Mouse (Mus musculus): ENCODE results near the gene Grcc10. TPM values are rescaled to one million over a fixed set of nuclear protein-coding genes. Genes with fewer than 3 reads are reported as not detected.

Gene Grcc10
- polyA plus RNA-seq, 1 experiment from 2014 or later, result 519 TPM

DNA sequence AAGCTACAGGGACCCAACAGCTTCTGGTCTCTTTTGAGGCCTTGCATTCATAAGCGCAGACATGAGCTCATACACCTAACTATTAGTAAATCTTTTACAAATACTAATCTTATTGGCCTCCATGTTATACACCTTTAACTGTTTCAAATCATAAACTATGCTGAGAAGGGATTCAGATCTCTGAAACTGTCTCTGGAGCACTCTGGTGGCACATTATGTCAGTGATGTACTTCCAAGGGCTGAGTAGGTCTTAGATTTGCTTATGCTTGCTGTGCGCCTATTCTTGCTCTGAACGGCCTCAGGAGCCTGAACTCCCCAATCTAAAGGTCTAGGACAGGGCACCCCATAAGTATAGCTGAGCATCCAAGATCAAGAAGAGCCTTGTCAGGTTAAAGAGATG lies 668 bp upstream of the Grcc10 start:
- H3K4me3 ChIP-seq (replicated peaks), result peak overlapping the region; percentile 58
- 74% methylated on average over 3 of the region's 3 CpGs for WGBS

DNA sequence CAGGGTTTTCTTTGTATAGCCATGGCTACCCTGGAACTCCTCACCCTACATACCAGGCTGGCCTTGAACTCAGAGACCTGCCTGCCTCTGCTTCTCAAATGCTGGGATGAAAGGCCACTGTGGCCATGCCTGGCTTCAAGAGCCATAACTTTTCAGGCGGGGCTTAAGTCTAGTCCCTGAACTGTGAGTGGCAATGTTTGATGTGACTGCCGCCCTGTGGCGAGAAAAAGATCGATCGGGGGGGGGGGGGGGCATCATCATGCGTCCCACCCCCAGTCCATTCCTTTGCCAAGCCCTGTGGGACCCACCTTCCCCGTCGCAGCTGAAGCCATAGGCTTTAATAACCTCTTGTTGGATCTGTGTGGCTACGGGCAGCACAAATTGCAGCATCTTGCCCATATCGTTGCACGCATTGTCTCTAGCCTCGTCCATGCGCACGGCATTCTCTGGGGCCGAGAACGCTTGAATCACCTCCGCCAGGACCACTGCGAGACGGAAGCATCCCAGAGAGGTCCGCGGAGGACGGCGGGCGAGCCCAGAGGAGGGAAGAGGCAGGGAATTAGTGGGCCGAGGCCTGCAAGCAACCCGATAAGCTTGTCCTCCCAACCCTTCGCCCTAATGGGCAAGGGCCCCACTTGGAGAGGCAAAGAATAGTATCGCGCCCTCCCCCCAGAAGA lies 825 bp downstream of the Grcc10 start:
- Histone ChIP-seq H3K9ac (peak overlapping the region; percentile 76), H3K4me2 (peak overlapping the region; percentile 75), H3K36me3 (peaks cover 29% of the 10 kb centered on the region), H3K4me3 (replicated peaks) (peak overlapping the region; percentile 58), H3K27ac (peak overlapping the region; percentile 99), H3K9me3 (replicated peaks) (no peaks in the 10 kb centered on the region), H3K27me3 (no peaks in the 10 kb centered on the region), H3K4me1 (peaks cover 47% of the 10 kb centered on the region)
- peak; percentile 6 for ATAC-seq (replicated peaks; ENCODE audit: low FRiP score)
- under 1% methylated on average over 29 of the region's 29 CpGs for WGBS

More for the DNA sequence above, 668 bp upstream of the Grcc10 start:
- peak overlapping the region; percentile 76 for H3K9ac ChIP-seq
- H3K36me3 ChIP-seq, result peaks cover 36% of the 10 kb centered on the region
- H3K4me1 ChIP-seq, result peaks cover 60% of the 10 kb centered on the region
- peak overlapping the region; percentile 99 for H3K27ac ChIP-seq
- H3K9me3 ChIP-seq (replicated peaks), result no peaks in the 10 kb centered on the region
- H3K4me2 ChIP-seq, result peak overlapping the region; percentile 75
- ATAC-seq (replicated peaks; ENCODE audit: low FRiP score), result no peak
- no peaks in the 10 kb centered on the region for H3K27me3 ChIP-seq

DNA sequence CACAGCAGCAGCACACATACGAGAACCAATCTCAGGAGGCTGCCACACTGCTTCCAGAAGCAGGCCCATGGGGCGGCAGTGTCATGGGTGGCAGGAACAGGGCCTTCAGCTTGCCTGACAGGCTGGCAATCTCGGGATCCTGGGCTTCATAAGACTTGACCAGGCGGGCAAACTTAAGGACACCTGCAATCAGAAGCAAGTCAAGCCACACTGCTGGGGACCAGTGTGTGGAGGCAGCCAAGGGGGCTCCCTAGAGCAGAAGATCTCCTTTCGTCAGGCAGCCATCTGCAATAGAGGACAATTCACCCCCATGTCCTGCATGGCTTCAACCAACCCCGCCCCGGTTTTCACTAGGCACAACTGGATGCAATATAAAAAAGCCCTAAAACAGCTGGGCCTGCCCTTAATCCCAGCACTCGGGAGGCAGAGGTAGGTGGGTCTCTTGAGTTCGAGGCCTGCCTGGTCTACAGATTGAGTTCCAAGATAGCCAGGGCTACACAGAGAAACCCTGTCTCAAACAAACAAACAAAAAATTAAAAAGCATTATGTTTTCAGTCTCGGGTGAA lies 1.9 kb downstream of the Grcc10 start:
- Histone ChIP-seq H3K4me1 (peaks cover 37% of the 10 kb centered on the region), H3K27ac (peak overlapping the region; percentile 99), H3K27me3 (no peaks in the 10 kb centered on the region), H3K36me3 (peaks cover 21% of the 10 kb centered on the region), H3K9me3 (replicated peaks) (no peaks in the 10 kb centered on the region), H3K9ac (0 out of 2 replicates have a peak overlapping the region, but pooled peaks have one; percentile 76), H3K4me2 (peak overlapping the region; percentile 75), H3K4me3 (replicated peaks) (peak overlapping the region; percentile 58; the same call in 1 of the 2 replicates)
- 82% methylated on average over 10 of the region's 10 CpGs for WGBS
- ATAC-seq (replicated peaks; ENCODE audit: low FRiP score), result no peak

DNA sequence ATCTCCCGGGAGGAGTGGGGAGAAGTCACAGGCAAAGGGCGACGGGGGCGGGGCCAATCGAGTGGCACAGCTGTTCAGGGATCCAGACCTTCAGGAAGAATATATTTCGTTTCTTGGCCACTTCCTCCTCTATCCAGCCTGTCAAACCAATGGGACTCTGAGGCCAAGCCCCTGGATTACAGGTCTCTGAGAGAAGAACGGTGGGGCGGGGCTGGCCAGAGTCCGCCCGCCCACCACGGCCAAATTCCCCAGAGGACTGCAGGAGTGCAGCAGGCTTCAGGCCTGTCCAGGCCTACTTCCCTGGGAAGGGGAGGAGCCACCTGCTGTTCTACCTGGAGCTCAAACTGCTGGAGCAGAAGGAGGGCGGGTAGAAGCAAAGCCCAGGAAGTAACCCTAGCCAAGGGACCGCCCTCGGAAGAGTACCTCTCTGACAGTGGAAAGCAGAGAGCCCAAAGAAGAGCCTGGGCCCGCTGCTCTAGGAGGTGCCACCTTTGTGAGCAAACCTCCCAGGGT lies 2.6 kb downstream of the Grcc10 start, which contains the start of gene Ptpn6:
Gene Ptpn6, minus strand, starts transcription at position 204 of the 513 bp plus-strand sequence.
- H3K4me3 ChIP-seq (replicated peaks), result peak within 1 kb of the TSS; percentile 58
- peak; percentile 61 for ATAC-seq (replicated peaks; ENCODE audit: low FRiP score)

DNA sequence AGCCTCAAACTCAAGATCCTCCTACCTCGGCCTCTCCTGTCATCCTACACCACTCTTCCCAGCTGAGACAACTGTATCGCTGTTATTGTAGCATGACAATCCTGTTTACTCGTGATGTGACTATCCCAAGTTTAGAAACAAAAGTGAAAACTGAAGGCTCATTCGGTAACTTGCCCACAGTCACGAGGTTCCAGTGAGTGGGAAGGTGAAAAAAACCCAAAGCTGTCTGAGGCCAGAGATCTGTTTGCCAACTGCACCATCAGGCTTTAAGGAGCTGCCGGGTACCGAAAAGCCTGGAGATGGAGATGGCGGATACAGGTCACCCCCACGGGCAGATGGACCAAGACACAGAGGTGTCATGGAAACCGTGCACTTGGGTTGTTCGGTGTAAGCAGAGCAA lies 4.1 kb downstream of the Grcc10 start:
- no peaks in the 10 kb centered on the region for H3K27me3 ChIP-seq
- ATAC-seq (replicated peaks; ENCODE audit: low FRiP score), result no peak
- no peaks in the 10 kb centered on the region for H3K9me3 ChIP-seq (replicated peaks)
- H3K9ac ChIP-seq, result no peak overlapping the region
- WGBS, result 87% methylated on average over 11 of the region's 11 CpGs
- H3K36me3 ChIP-seq, result no peaks in the 10 kb centered on the region
- no peak overlapping the region for H3K27ac ChIP-seq
- H3K4me1 ChIP-seq, result peaks cover 39% of the 10 kb centered on the region
- H3K4me2 ChIP-seq, result no peak overlapping the region
- no peak overlapping the region for H3K4me3 ChIP-seq (replicated peaks)

More for the DNA sequence above, 2.6 kb downstream of the Grcc10 start, which contains the start of gene Ptpn6:
- WGBS, result 24% methylated on average over 15 of the region's 15 CpGs
- Histone ChIP-seq H3K27ac (peak within 1 kb of the TSS; percentile 99), H3K4me2 (peak within 1 kb of the TSS; percentile 75), H3K36me3 (peaks cover 14% of the 10 kb centered on the region), H3K4me1 (peaks cover 37% of the 10 kb centered on the region), H3K27me3 (no peaks in the 10 kb centered on the region), H3K9ac (0 out of 2 replicates have a peak within 1 kb of the TSS, but pooled peaks have one; percentile 76), H3K9me3 (replicated peaks) (no peaks in the 10 kb centered on the region)

DNA sequence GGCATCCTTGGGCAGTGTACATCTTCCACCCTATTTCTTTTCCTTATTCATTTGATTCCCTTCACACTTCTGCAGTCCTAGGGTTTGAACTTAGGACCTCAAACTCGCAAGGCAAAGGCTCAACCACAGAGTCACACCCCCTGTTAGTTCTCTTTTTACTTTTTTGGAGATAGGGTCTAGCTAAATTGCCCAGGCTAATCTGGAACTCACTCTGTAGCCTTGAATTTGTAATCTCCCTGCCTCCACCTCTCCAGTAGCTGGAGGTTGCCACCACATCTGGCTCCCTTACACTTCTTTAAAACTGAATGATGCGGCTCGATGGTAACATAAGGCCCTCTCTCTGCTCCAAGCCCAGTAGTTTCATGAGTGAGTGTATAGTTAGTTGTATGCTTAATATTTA lies 6.8 kb downstream of the Grcc10 start:
- H3K27ac ChIP-seq, result no peak overlapping the region
- no peaks in the 10 kb centered on the region for H3K9me3 ChIP-seq (replicated peaks)
- WGBS, result 90% methylated on average over 3 of the region's 3 CpGs
- no peak overlapping the region for H3K9ac ChIP-seq
- H3K4me3 ChIP-seq (replicated peaks), result no peak overlapping the region
- no peak overlapping the region for H3K4me2 ChIP-seq
- no peaks in the 10 kb centered on the region for H3K36me3 ChIP-seq
- H3K27me3 ChIP-seq, result no peaks in the 10 kb centered on the region
- H3K4me1 ChIP-seq, result peaks cover 25% of the 10 kb centered on the region
- no peak for ATAC-seq (replicated peaks; ENCODE audit: low FRiP score)

DNA sequence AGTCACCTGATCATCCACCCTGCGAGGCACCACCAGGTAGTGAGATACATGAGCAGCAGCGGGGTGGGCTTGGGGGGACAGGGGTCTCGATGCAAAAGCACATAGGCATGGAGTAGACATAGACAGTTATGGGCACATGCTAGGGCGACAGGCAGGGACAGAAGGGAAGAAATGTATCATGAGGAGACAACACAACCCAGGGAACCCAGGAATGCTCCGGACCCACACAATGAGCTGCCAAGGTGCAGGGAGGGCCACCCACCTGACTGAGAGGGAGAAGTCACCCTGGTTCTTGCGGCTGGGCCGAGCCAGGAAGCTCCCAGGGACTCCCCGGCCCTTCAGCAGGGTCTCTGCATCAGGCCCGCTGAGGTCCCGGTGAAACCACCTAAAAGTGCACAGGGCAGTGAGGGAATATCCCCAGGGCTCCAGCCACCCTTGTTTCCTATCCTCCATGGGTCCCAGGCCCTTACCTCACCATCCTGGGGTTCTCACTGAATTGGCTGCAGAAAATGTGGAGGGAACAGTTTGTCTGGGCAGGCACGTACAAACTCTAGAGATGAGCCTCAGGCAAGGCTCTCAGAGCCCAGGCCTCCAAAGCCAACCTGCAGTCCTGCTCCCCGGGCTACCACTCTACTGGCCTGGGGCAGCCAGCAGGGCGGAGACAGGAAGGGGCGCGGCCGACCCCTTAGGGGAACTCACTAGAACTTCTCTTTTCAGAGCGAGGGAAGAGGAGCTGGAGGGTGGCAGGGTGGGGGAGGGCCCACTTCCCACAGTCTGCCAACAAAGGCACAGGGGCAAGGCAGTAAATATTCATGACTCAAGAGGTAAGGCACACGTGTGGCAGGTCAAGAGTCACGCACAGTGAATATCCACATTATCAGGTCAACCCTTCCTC lies 8.5 kb downstream of the Grcc10 start:
- WGBS, result 41% methylated on average over 19 of the region's 19 CpGs
- ATAC-seq (replicated peaks; ENCODE audit: low FRiP score), result peak; percentile 67
- peak overlapping the region; percentile 48; the same call in 1 of the 2 replicates for H3K27ac ChIP-seq
- H3K4me2 ChIP-seq, result 0 out of 2 replicates have a peak overlapping the region, but pooled peaks have one; percentile 23
- H3K4me1 ChIP-seq, result peaks cover 11% of the 10 kb centered on the region
- H3K9ac ChIP-seq, result 0 out of 2 replicates have a peak overlapping the region, but pooled peaks have one; percentile 5
- H3K4me3 ChIP-seq (replicated peaks), result peak overlapping the region; percentile 14
- H3K27me3 ChIP-seq, result no peaks in the 10 kb centered on the region
- no peaks in the 10 kb centered on the region for H3K9me3 ChIP-seq (replicated peaks)
- H3K36me3 ChIP-seq, result no peaks in the 10 kb centered on the region

DNA sequence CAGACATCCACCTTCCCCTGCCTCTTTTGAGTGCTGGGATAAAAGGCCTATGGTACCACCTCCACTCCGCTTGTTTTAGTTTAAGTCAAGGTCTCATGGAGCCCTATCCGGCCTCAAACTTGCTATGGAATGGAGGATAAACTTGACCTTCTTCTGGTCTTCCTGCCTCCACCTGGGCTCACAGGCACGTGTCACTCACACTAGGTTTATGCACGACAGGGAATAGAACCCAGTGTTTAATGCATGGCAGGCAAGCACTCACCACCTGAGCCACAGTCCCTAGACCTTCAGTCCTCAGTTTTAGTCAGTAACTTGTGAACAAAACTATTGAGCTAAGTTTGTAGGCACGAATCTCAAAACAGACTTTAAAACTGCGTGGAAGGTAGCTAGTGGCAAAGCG lies 10.1 kb downstream of the Grcc10 start:
- 90% methylated on average over 7 of the region's 7 CpGs for WGBS
- no peak for ATAC-seq (replicated peaks; ENCODE audit: low FRiP score)

DNA sequence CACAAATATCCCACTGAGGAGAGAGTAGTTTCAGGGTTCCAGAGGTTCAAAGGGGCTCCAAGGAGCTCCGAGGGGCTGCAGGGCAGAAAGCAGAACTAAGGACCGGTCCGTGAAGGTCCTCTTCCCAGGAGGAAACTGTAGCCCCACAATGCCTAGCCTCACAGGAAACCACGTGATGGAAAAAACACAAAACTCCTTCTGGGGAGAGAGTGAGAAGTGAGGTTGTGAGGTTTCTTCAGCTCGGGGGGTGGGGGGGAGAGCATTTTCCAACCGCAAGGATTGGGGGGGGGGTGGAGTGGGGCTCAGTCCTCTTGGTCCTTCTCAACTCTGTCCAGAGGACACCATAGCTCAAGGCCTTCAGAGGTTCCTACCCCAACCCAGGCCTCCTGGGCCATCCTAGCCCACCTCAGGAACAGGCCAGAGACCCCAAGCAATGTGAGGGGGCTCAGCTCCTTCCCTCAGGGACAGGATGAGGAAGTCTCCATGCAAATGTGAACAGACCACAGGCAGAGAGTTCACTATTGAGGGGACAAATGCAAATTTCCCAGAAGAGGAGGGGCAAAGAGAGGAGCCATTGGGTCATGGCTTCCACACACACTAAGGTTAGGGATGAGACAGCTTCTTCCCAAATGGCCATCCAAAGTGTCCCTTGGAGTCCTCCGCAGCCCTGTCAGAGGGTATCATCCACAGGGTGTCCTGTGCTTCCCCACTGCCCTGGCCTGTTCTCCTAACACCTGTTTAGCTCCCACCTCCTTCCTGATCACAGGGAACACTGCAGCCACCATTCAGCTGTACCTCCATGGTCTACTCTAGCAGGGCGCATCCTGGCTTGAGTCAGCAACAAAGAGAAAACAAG lies 11.1 kb downstream of the Grcc10 start:
- no peak overlapping the region for H3K27ac ChIP-seq
- no peaks in the 10 kb centered on the region for H3K36me3 ChIP-seq
- H3K9me3 ChIP-seq (replicated peaks), result no peaks in the 10 kb centered on the region
- H3K4me3 ChIP-seq (replicated peaks), result no peak overlapping the region
- H3K9ac ChIP-seq, result no peak overlapping the region
- no peaks in the 10 kb centered on the region for H3K27me3 ChIP-seq
- H3K4me1 ChIP-seq, result peaks cover 11% of the 10 kb centered on the region
- no peak for ATAC-seq (replicated peaks; ENCODE audit: low FRiP score)
- 78% methylated on average over 8 of the region's 8 CpGs for WGBS
- no peak overlapping the region for H3K4me2 ChIP-seq

More for the DNA sequence above, 10.1 kb downstream of the Grcc10 start:
- Histone ChIP-seq H3K4me3 (replicated peaks) (no peak overlapping the region), H3K9ac (no peak overlapping the region), H3K4me1 (peaks cover 11% of the 10 kb centered on the region), H3K4me2 (no peak overlapping the region), H3K9me3 (replicated peaks) (no peaks in the 10 kb centered on the region), H3K27me3 (no peaks in the 10 kb centered on the region), H3K27ac (no peak overlapping the region), H3K36me3 (no peaks in the 10 kb centered on the region)

DNA sequence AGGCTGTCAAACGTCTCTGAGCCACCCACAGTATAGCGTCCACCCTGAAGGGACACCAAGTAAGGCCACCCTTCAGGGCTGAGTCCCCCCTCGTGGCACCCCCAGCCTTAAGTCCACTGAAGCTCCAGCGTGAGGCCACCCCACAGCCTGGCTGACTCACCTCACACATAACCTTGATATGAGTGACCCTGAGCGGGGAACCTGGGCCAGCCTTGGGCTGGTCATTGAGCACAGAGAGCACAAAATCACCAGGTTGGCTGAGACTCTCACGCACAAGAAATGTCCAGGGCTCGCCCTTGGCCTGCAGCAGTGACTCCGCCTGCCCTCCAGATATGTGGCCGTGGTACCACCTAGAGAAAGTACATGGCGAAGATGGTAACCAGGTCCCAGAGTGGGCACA lies 12.6 kb downstream of the Grcc10 start:
- H3K27me3 ChIP-seq, result no peaks in the 10 kb centered on the region
- H3K4me1 ChIP-seq, result peaks cover 11% of the 10 kb centered on the region
- no peak overlapping the region for H3K4me2 ChIP-seq
- no peak overlapping the region for H3K4me3 ChIP-seq (replicated peaks)
- no peak overlapping the region for H3K27ac ChIP-seq
- H3K9me3 ChIP-seq (replicated peaks), result no peaks in the 10 kb centered on the region
- ATAC-seq (replicated peaks; ENCODE audit: low FRiP score), result no peak
- no peaks in the 10 kb centered on the region for H3K36me3 ChIP-seq
- 89% methylated on average over 10 of the region's 10 CpGs for WGBS
- H3K9ac ChIP-seq, result no peak overlapping the region

DNA sequence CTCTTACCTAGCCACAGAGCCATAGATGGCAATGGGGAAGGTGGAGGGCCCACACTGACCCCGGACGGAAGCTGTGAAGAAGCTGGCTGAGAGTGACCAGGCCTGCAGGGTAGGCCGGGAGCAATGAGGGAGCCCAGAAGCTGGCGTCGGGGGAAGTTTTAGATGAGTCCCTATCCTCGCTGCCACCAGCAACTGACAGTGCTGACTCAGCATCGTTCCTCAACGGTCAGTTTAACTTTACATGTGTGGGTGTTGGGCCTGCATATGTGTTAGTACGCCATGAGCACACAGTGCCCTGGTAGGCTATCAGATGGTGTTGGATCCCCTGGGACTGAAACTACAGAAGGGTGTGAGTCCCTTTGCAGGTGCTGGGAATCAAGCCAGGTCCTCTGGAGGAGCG lies 16.7 kb downstream of the Grcc10 start:
- no peak overlapping the region for H3K9ac ChIP-seq
- H3K36me3 ChIP-seq, result no peaks in the 10 kb centered on the region
- WGBS, result 90% methylated on average over 10 of the region's 10 CpGs
- no peaks in the 10 kb centered on the region for H3K9me3 ChIP-seq (replicated peaks)
- H3K4me2 ChIP-seq, result no peak overlapping the region
- no peaks in the 10 kb centered on the region for H3K4me1 ChIP-seq
- H3K4me3 ChIP-seq (replicated peaks), result no peak overlapping the region
- no peak for ATAC-seq (replicated peaks; ENCODE audit: low FRiP score)
- no peak overlapping the region for H3K27ac ChIP-seq
- H3K27me3 ChIP-seq, result no peaks in the 10 kb centered on the region
